Mouse (Mus musculus) heart, adult 8-10 months (tissue): ENCODE data around the gene Gm6096. TPM values are rescaled to one million over a fixed set of nuclear protein-coding genes. Genes with fewer than 3 reads are reported as not detected.
A peak's percentile ranks its signal among the peaks of the same experiment; 100 is the strongest.

Experiments used
- DNase-seq: peaks from one replicate; pipeline ENCODE4 v3.0.0; 2022; ENCODE audit warnings: low spot score
- total RNA-seq, 4 experiments: library from RNA; stranded (reverse); gene quantifications; 2 replicates each; pipeline ENCODE4 v1.2.4; 2022

The Gm6096 gene
- total RNA-seq, 4 experiments from 2014 or later = not detected

GRCm38 (mm10) chr7:34234610-34235561, 16.0 kb upstream of the Gm6096 start:
- no peak for DNase-seq

GRCm38 (mm10) chr7:34235602-34236001, 15.2 kb upstream of the Gm6096 start:
- no peak for DNase-seq

DNA sequence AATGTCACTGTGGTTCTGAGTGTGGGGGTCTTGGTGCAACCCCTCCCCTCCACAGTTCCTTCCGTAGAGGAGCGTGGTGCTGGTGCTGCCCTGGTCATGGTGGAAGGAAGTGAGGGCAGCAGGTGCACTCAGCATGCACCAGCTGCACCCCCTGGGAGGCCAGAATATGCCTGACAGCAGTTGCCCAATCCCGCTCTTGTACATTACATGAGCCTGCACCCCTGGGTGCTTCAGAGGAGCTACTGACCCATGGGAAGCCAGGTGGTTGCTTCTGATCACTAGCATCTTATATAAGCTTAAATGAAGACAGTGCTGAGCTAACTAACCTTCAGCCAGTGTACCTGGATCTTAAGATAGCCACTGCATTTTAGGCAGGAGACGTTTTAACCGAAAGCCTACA, 12.8 kb upstream of the Gm6096 start:
- no peak for DNase-seq

DNA sequence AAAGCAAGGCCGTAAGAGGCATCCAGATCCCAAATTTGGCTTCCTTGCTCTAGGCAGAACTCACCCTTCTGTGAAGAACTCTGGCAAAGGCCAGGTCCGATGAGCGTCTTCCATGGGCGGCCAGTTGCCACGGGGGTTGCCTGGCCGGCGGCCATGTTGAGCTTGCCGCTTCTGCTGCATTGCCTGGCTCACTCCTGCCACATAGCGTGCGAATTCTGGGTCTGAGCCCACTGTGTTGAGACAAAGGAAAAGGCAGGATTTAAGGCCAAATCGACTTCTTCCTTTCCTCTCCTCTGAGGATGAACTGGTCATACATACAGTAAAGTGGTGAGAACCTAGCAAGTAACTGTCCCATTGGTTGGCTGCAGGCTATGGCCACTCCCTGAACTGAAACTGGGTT, 8.7 kb upstream of the Gm6096 start:
- no peak for DNase-seq

DNA sequence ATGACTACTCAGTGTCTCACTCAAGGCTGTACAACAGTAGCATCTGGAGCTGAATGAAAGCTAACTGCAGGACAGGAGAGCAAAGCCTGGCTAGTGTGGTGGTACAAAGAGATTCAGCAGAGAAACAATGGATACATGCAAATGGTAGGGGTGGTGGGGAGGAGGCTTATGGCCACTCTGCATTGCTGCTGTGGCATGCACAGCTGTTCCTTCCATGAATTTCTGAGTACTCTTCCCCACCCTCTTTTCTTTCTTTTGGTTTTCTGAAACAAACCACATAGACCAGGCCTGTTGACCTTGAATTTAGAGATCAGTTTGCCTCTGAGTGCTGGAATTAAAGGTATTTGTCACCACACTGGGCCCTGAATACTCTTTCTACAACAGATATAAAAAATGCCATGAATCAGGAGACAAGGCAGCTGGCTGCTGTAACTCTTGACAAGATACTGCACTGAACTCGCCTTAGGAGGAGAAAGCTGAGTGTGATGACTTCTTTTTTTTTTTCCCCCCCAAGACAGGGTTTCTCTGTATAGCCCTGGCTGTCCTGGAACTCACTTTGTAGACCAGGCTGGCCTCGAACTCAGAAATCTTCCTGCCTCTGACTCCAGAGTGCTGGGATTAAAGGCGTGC, 3.9 kb upstream of the Gm6096 start:
- no peak for DNase-seq

GRCm38 (mm10) chr7:34252030-34252429, 1.2 kb downstream of the Gm6096 start:
- DNase-seq = peak; percentile 48

- DNase-seq = peak; percentile 71
Observed at GRCm38 (mm10) chr7:34255137-34255536, 4.3 kb downstream of the Gm6096 start.

DNA sequence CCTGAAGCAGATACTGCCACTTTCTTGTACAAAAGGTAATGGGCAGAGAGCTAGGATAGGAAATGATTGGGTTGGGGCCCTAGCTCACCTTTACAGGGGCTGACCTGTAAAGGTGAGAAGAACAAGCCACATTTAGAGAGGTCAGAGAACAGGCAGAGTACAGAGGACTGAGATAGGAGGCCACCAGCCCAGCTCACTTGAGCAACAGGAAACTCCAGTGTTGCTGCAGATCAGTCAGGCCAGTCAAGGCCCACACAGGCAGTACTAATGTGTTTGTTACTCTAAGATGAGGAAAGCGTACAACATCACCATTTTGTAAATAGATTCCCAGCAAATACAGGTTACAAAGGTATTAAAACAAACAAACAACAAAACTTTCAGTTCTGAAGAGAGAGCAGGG, 5.1 kb downstream of the Gm6096 start:
- no peak for DNase-seq

DNA sequence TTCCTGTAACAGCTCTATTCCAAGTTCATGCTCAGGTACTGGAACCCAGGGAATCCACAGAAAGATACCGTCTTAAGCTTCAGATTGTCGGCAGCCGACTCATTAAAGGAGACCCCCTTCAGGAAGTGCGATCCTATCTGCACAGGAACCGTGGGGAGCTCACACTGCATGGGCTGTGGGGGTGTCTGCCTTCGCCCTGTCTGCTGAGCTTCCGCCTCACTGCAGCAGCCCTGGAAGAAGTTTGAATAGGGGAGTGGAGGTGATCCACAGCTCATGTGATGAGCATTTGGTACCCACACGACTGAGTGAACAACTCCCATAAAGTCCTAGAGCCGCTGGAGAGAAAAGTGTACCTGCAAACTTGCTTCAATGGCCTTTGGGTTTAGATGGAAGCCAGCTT, 6.4 kb downstream of the Gm6096 start:
- no peak for DNase-seq

- no peak for DNase-seq
Observed at GRCm38 (mm10) chr7:34258407-34258806, 7.6 kb downstream of the Gm6096 start.

DNA sequence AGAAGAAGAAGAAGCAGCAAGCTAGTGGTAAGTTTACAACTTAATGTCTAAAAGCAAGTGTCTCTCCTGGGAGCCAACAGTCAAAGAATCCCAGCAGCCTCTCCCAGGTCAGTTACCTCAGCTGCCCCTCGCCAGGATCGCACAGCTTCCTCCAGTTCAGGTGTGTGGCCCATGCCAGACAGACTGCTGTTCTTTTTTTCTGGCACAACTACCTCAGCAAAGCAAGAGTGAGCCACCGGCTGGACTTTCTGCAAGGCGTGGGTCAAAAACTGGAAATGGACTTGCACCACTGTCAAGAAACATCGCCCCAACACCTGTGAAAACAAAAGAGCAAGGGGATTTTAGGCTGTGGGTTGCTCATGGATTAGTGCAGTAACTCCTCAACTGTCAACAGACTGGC, 12.6 kb downstream of the Gm6096 start:
- no peak for DNase-seq

GRCm38 (mm10) chr7:34265876-34266346, 15.1 kb downstream of the Gm6096 start:
- peak; percentile 82 for DNase-seq

GRCm38 (mm10) chr7:34266421-34266820, 15.6 kb downstream of the Gm6096 start:
- no peak for DNase-seq

DNA sequence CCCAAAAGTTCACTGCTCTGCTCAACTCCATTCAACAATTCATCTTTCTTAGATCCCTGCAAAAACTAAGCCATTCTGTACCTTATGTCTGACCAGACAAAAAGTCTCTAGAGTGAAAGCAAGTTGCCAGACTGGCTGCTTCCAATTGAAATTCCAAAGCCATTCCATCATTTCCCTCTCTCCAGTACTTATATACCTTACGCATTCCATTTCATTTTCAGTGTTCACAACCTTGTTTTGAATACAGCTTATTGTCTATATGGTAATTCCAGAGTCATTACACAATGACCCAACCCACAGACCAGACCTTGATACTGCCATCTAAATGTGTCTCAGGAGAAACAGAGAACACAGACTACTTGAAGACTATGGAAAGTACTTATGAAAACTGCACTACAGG, 17.6 kb downstream of the Gm6096 start:
- DNase-seq = no peak

DNA sequence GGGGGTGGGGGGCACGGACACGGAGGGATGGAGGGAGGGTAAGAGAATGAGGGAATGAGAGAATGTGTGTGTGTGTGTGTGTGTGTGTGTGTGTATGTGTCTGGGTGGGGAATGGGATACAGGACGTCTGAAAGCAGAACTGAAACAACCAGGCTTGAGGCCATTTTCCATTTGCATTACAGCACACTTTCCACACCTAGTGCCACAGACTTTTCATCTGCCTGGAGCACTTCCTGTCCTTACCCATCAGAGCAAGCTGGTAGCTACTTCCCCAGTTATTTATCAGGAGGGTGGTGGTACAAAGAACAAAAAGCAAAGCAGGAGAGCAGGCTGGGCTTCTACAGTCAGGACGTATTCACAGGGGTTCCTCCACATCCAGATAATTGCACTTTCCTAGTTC, 21.6 kb downstream of the Gm6096 start:
- DNase-seq = no peak

- no peak for DNase-seq
Observed at GRCm38 (mm10) chr7:34276066-34276465, 25.2 kb downstream of the Gm6096 start.

DNA sequence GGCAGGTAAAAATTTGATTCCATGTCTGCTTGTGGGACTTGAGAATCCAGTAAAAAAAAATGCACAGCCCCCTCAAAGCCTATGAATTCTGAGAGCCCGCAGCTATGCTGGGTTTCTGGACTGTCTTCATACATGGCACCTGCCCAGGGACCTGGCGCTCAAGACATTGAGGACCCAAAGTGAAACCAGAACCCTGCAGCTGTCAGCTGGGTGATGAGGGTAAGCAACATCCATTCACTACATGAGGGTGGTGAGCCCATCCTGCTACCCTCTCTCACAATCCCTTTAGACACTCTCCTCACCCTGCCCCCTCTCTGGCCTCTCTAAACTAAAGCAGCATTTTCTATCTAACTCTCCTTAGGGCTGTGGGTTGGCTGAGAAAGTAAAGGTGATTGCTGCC, 26.8 kb downstream of the Gm6096 start:
- DNase-seq = no peak

- DNase-seq = no peak
Observed at GRCm38 (mm10) chr7:34290450-34291151, 39.8 kb downstream of the Gm6096 start.

DNA sequence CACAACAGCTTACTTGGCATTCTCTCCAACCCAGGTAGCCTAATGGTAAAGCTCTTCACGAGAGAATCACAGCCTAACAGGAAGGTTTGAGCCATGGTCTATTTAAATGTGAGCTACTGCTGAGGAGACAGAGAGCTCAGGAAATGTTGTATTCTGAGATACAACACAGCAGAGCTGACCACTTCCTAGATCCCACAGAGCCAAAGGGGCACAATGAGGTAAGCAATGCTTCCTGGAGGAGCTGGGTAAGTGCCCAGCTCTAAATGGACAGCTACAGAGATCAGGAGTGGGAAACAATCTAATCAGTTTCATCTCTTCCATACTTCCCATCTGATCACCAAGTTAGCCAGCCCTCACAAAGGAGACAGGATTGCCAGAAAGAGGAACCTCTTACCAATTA, 40.4 kb downstream of the Gm6096 start:
- DNase-seq = no peak

DNA sequence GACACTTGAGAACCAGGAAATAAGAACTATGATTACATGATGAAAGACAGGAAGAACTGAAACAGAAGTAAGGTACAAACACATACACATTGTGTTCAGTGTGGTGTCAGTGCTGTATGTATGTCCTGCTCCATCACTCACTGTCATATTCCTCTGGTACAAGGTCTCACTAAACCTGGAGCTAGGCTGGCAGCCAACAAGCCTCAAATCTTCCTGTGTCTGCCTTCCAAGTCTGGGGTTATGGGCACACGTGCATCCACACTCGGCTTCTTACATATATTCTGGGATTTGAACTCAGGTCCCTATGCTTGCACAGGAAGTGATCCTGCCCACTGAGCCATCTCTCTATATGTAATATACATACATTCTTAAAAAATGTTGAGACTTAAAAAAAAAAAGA, 41.8 kb downstream of the Gm6096 start:
- DNase-seq = no peak

- DNase-seq = no peak
Observed at GRCm38 (mm10) chr7:34296124-34296523, 45.3 kb downstream of the Gm6096 start.

DNA sequence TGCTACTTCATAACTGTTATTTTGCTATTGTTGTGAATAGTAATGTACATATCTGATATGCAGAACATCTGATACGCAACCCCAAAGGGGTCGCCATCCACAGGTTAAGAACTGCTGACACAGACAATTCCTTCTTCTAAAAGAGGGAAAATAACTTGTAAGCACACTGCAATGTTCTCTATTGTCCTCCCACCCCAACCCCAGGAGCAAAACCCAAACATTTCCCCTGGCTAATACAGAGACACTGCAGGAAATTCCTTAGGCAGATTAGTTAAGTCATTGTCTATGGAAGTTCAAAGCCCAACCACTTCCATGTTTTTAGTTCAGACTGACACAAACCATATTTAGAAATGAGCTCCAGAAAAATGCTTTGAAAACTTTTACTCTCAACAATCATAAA, 48.0 kb downstream of the Gm6096 start:
- no peak for DNase-seq
